Mouse (Mus musculus) liver, embryonic 14.5 days (tissue): ENCODE results near the gene Nav2. TPM values are rescaled to one million over a fixed set of nuclear protein-coding genes. Genes with fewer than 3 reads are reported as not detected.

Experiments used
- ATAC-seq: fragments of 200-750 bp; cut with Nextera tagmentation; 2 replicates; pipeline ENCODE4 v1.8.0; 2017; ENCODE audit warnings: moderate number of reproducible peaks, mild to moderate bottlenecking, moderate library complexity; ENCODE audit not compliant: insufficient read depth
- DNase-seq, 3 experiments: peaks; one replicate each; pipeline ENCODE4 v3.0.0-alpha.2; 2012 to 2013; ENCODE audit warnings: low read depth in 3 of 3, low spot score in 3 of 3
- H3K27ac ChIP-seq: fragments of 300-500 bp; sonication (generic); 2 replicates; pipeline ENCODE4 v1.5.1; 2014; ENCODE audit warnings: moderate library complexity, mild to moderate bottlenecking, control low read depth, inconsistent platforms
- H3K27me3 ChIP-seq: fragments of 300-500 bp; sonication (generic); 2 replicates; pipeline ENCODE4 v1.6.1; 2014; ENCODE audit warnings: mild to moderate bottlenecking, low read length, moderate library complexity; ENCODE audit not compliant: control insufficient read depth, insufficient read depth
- H3K36me3 ChIP-seq: fragments of 300-500 bp; sonication (generic); replicated peaks from 2 replicates; pipeline ENCODE4 v1.6.1; 2014; ENCODE audit warnings: low read depth; ENCODE audit not compliant: control insufficient read depth, insufficient read depth
- H3K4me1 ChIP-seq, 2 experiments: fragments of 200-500 bp in 1 of 2; fragments of 300-500 bp in 1 of 2; sonication (generic) in 1 of 2; replicated peaks; 2 replicates each; pipeline ENCODE4 v1.6.1; 2012 to 2014; ENCODE audit warnings: antibody characterized with exemption in 1 of 2, inconsistent platforms in 1 of 2, low read length in 1 of 2; ENCODE audit not compliant: control insufficient read depth in 2 of 2, insufficient read depth in 2 of 2
- H3K4me2 ChIP-seq: fragments of 300-500 bp; sonication (generic); 2 replicates; pipeline ENCODE4 v1.6.1; 2014; ENCODE audit warnings: low read depth, mild to moderate bottlenecking, control low read depth, moderate library complexity
- H3K4me3 ChIP-seq, 2 experiments: fragments of 200-500 bp in 1 of 2; fragments of 300-500 bp in 1 of 2; sonication (generic) in 1 of 2; 2 replicates each; pipeline ENCODE4 v1.5.1; 2012 to 2014; ENCODE audit warnings: low read depth in 2 of 2, low read length in 2 of 2, mild to moderate bottlenecking in 2 of 2, control low read depth in 1 of 2, inconsistent platforms in 1 of 2, moderate library complexity in 1 of 2; ENCODE audit not compliant: insufficient read depth in 1 of 2
- H3K9ac ChIP-seq: fragments of 300-500 bp; sonication (generic); replicated peaks from 2 replicates; pipeline ENCODE4 v1.6.1; 2014; ENCODE audit warnings: mild to moderate bottlenecking, control low read depth, moderate library complexity
- H3K9me3 ChIP-seq: fragments of 300-500 bp; sonication (generic); 2 replicates; pipeline ENCODE4 v1.6.1; 2016; ENCODE audit warnings: low read length, mixed read lengths; ENCODE audit not compliant: control insufficient read depth
- CTCF ChIP-seq: IDR thresholded peaks from 2 replicates; pipeline ENCODE4 v1.5.1; 2016; ENCODE audit warnings: antibody characterized with exemption, low read depth, control low read depth
- EP300 ChIP-seq: IDR thresholded peaks from 2 replicates; pipeline ENCODE4 v1.6.1; 2016; ENCODE audit warnings: antibody characterized with exemption, low read depth
- WGBS: fragments of 180-500 bp; shearing (Covaris S2); extraction: QIAGEN DNeasy Blood & Tissue Kit; methylation state at CpG from one replicate; pipeline ENCODE4 v1.1.7; 2014; ENCODE audit not compliant: insufficient replicate concordance; 5-methylcytosine and 5-hydroxymethylcytosine counted together
- polyA plus RNA-seq, 2 experiments: library from polyadenylated mRNA; depleted of rRNA in 1 of 2; stranded (reverse) in 1 of 2; unstranded in 1 of 2; fragments of >200 nt; fragmentation: Nextera tagmentation in 1 of 2; extraction: Ambion mirVana in 1 of 2; gene quantifications; 2 replicates each; pipeline versions ENCODE4 v1.2.1 to v1.2.3; 2012 to 2014

Gene Nav2
- polyA plus RNA-seq, 2 experiments = 1.5 to 1.6 TPM

DNA sequence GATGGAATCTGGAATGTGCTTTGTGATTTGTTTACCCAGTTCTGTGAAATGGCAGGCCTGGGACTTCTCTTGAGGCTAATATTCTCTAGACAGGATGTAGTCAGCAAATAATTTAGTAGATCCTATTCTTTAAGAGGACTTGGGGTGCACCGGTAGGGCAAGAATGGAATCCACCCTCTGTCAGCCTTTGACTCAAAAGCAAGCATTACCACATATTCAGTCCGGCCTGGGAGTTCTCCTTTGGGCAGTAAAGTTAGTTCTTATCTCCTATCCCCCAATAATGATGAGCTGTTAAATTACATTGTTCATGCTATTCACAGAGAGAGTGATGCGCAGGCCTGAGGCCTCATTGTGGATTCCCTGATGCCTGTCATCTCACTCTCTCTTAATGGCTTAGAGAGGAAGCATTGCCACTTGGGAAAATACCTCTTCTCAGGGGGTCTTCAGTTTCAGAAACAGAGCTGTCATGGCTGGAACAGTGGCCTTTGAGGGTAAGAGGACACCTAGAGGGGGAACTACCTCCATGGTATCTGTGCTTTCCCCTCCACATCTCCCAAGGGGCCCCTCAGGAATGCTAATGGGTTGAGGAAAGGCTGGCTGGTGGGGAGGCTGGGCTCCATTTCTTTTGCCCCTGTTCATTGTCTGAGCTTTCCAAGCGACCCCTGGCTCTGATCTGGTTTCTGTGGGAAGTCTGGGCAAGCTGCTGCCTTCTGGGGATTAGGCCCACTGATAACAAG, 133.0 kb downstream of the Nav2 start:
- no peak for ATAC-seq
- Histone ChIP-seq H3K27me3 (no peaks in the 10 kb centered on the region), H3K9ac (no peak overlapping the region), H3K9me3 (no peaks in the 10 kb centered on the region), H3K36me3 (no peaks in the 10 kb centered on the region), H3K4me3 (no peak overlapping the region), H3K27ac (no peak overlapping the region), H3K4me1 (no peaks in the 10 kb centered on the region), H3K4me2 (no peak overlapping the region)
- no peak for DNase-seq
- WGBS = 49% methylated on average over 4 of the region's 4 CpGs
- TF ChIP-seq CTCF (no peak), EP300 (no peak)

DNA sequence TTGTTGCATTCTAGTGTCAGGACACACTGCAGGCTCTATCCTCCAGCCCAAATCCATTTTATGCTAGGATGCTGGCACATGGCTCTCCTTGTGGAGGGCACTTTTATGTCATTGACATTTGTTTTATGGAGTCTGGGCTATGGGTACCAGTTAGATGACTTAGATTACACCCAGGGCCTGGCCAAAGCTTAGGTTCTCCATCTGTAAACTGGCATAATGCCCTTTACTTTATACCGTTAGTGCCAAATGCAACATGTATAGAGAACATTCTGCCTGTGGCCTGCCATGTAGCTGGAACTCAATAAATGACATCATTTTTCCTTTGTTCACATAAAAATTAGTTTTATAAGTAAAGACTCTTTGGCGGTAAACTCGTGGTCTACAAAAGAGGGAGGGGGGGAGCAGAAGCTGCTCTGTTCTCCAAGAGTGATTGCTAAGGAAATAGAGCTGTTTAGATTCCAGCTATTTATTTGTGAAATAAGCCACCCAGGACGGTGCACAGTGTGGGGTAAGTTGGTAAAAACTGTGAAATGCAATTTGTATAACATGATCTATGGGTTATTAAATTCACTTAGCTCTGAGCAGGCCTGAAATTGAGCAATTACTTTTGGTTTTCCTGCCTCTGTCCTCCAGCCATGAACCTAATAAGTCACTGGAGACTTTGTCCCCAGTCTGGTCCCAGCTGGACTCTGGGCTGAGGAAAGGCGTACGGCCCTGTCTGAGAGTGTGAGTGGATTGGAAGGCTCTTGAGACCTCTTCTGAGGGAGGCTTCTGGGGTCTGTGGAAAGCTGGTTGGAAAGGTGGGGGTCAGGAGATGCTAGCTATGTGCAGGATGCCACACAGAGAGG, 137.2 kb downstream of the Nav2 start:
- H3K27ac ChIP-seq = no peak overlapping the region
- DNase-seq = no peak
- no peak overlapping the region for H3K9ac ChIP-seq
- no peak overlapping the region for H3K4me3 ChIP-seq
- no peak for ATAC-seq
- no peaks in the 10 kb centered on the region for H3K27me3 ChIP-seq
- TF ChIP-seq CTCF = no peak
- TF ChIP-seq EP300 = no peak
- H3K4me1 ChIP-seq = no peaks in the 10 kb centered on the region
- WGBS = 62% methylated on average over 6 of the region's 6 CpGs
- no peaks in the 10 kb centered on the region for H3K9me3 ChIP-seq
- H3K4me2 ChIP-seq = no peak overlapping the region
- H3K36me3 ChIP-seq = no peaks in the 10 kb centered on the region

DNA sequence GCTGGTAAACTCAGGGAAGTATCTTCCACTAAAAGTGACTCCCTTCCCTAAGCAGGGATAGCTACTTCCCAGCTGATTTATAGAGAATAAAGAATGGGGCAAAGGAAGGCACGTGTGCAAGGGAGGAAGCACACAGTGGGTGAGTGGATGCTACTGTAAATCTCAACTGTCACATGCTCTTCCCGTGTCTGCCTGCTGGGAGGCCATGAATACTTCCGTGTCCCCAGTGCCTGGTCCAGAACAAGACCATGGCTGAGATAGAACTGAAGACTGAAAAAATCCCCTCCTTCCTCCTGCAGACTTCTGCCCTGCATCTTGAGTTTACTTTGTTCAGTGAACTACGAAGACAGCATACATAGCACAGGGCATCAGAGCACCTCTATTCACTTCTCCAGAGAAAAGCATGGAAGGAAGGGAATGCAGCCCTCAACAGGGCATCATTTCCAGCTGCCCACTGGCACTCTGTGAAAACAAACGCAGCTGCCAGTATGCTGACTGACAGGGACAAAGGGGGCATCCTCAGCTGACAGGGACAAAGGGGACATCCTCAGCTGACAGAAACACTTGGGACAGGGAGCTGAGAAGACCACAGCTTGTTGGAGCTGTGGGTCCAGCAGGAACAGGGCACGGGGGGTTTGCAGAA, 138.0 kb downstream of the Nav2 start:
- WGBS = 33% methylated on average over 6 of the region's 6 CpGs
- no peak for DNase-seq

DNA sequence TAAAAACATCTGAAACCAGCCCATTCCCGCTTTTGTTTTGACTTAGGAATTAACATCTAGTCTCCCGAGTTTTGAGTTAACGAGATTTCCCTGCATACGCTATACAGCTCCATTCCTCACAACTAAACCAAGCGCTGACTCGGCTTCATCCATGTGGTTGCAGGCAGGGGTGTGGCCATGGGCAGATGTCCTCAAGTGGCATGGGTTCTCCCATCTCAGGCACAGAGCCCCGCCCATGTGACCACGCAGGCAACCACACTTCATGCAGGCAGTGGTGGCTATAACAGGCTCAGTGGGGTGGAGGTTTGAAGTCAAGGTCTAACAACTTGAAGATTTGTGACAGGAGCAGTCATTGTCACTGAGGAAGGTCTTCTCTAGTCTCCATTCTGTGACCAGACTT, 138.8 kb downstream of the Nav2 start:
- no peak overlapping the region for H3K27ac ChIP-seq

More for the DNA sequence above, 138.0 kb downstream of the Nav2 start:
- no peaks in the 10 kb centered on the region for H3K4me1 ChIP-seq
- TF ChIP-seq EP300 (no peak), CTCF (no peak)
- no peak overlapping the region for H3K4me2 ChIP-seq
- H3K9me3 ChIP-seq = no peaks in the 10 kb centered on the region
- H3K36me3 ChIP-seq = no peaks in the 10 kb centered on the region
- H3K27me3 ChIP-seq = no peaks in the 10 kb centered on the region
- no peak for ATAC-seq
- no peak overlapping the region for H3K27ac ChIP-seq
- H3K4me3 ChIP-seq = no peak overlapping the region
- H3K9ac ChIP-seq = no peak overlapping the region

More for the DNA sequence above, 138.8 kb downstream of the Nav2 start:
- TF ChIP-seq CTCF (no peak), EP300 (no peak)
- H3K27me3 ChIP-seq = no peaks in the 10 kb centered on the region
- DNase-seq (no peak), ATAC-seq (no peak)
- WGBS = 26% methylated on average over 8 of the region's 8 CpGs
- H3K4me1 ChIP-seq = no peaks in the 10 kb centered on the region
- H3K36me3 ChIP-seq = no peaks in the 10 kb centered on the region
- H3K9ac ChIP-seq = no peak overlapping the region
- H3K4me3 ChIP-seq = no peak overlapping the region
- no peak overlapping the region for H3K4me2 ChIP-seq
- no peaks in the 10 kb centered on the region for H3K9me3 ChIP-seq
